Mouse (Mus musculus): ENCODE measurements around the gene Ccdc88b. TPM values are rescaled to one million over a fixed set of nuclear protein-coding genes. Genes with fewer than 3 reads are reported as not detected.

Gene Ccdc88b
- polyA plus RNA-seq, 1 experiment: 55.2 TPM

GRCm38 (mm10) chr19:6849506-6850068, 8.4 kb downstream of the Ccdc88b start:
- Histone ChIP-seq H3K4me1 (peaks cover 39% of the 10 kb centered on the region), H3K9me3 (no peaks in the 10 kb centered on the region), H3K4me3 (replicated peaks) (no peak overlapping the region), H3K27me3 (replicated peaks) (no peaks in the 10 kb centered on the region), H3K36me3 (replicated peaks; ENCODE audit: low read length) (peaks cover 100% of the 10 kb centered on the region)
- TF ChIP-seq FLI1 (IDR thresholded peaks at IDR 0.05; ENCODE audit: low read length) (no peak), GATA1 (IDR thresholded peaks at IDR 0.05; ENCODE audit: borderline replicate concordance, low read length) (no peak)

- no peaks in the 10 kb centered on the region for H3K27me3 ChIP-seq (replicated peaks)
- H3K4me1 ChIP-seq: peaks cover 23% of the 10 kb centered on the region
- no peaks in the 10 kb centered on the region for H3K9me3 ChIP-seq
- no peak overlapping the region for H3K4me3 ChIP-seq (replicated peaks)
- TF ChIP-seq GATA1 (IDR thresholded peaks at IDR 0.05; ENCODE audit: borderline replicate concordance, low read length): no peak
- TF ChIP-seq FLI1 (IDR thresholded peaks at IDR 0.05; ENCODE audit: low read length): no peak
- peaks cover 92% of the 10 kb centered on the region for H3K36me3 ChIP-seq (replicated peaks; ENCODE audit: low read length)
These were observed 10.0 kb downstream of the Ccdc88b start for GRCm38 (mm10) chr19:6847841-6848517.

- Histone ChIP-seq H3K4me3 (replicated peaks) (no peak overlapping the region), H3K36me3 (replicated peaks; ENCODE audit: low read length) (peaks cover 73% of the 10 kb centered on the region), H3K27me3 (replicated peaks) (no peaks in the 10 kb centered on the region), H3K9me3 (no peaks in the 10 kb centered on the region), H3K4me1 (peaks cover 16% of the 10 kb centered on the region)
- TF ChIP-seq GATA1 (IDR thresholded peaks at IDR 0.05; ENCODE audit: borderline replicate concordance, low read length) (no peak), FLI1 (IDR thresholded peaks at IDR 0.05; ENCODE audit: low read length) (no peak)
These were observed 12.0 kb downstream of the Ccdc88b start for GRCm38 (mm10) chr19:6846050-6846449.

GRCm38 (mm10) chr19:6842353-6842752, 15.7 kb downstream of the Ccdc88b start:
- H3K4me1 ChIP-seq: peaks cover 31% of the 10 kb centered on the region
- peaks cover 59% of the 10 kb centered on the region for H3K36me3 ChIP-seq (replicated peaks; ENCODE audit: low read length)
- H3K27me3 ChIP-seq (replicated peaks): no peaks in the 10 kb centered on the region
- no peak overlapping the region for H3K4me3 ChIP-seq (replicated peaks)
- TF ChIP-seq GATA1 (IDR thresholded peaks at IDR 0.05; ENCODE audit: borderline replicate concordance, low read length): no peak
- no peak for TF ChIP-seq FLI1 (IDR thresholded peaks at IDR 0.05; ENCODE audit: low read length)
- H3K9me3 ChIP-seq: no peaks in the 10 kb centered on the region

- H3K4me3 ChIP-seq (replicated peaks): peak overlapping the region; percentile 100
- H3K9me3 ChIP-seq: no peaks in the 10 kb centered on the region
- TF ChIP-seq FLI1 (IDR thresholded peaks at IDR 0.05; ENCODE audit: low read length) (no peak), GATA1 (IDR thresholded peaks at IDR 0.05; ENCODE audit: borderline replicate concordance, low read length) (no peak)
- H3K36me3 ChIP-seq (replicated peaks; ENCODE audit: low read length): peaks cover 59% of the 10 kb centered on the region
- H3K4me1 ChIP-seq: peaks cover 31% of the 10 kb centered on the region
- H3K27me3 ChIP-seq (replicated peaks): no peaks in the 10 kb centered on the region
These were observed 16.8 kb downstream of the Ccdc88b start for GRCm38 (mm10) chr19:6841292-6841597.

GRCm38 (mm10) chr19:6840475-6841291, 17.3 kb downstream of the Ccdc88b start, which contains the start of gene Rps6ka4:
Gene Rps6ka4, minus strand, starts transcription at chr19:6840636.
- TF ChIP-seq FLI1 (IDR thresholded peaks at IDR 0.05; ENCODE audit: low read length) (no peak), GATA1 (IDR thresholded peaks at IDR 0.05; ENCODE audit: borderline replicate concordance, low read length) (no peak)
- Histone ChIP-seq H3K4me3 (replicated peaks) (peak within 1 kb of the TSS; percentile 100), H3K36me3 (replicated peaks; ENCODE audit: low read length) (peaks cover 59% of the 10 kb centered on the region), H3K9me3 (no peaks in the 10 kb centered on the region), H3K27me3 (replicated peaks) (no peaks in the 10 kb centered on the region), H3K4me1 (peaks cover 31% of the 10 kb centered on the region)

- peaks cover 59% of the 10 kb centered on the region for H3K36me3 ChIP-seq (replicated peaks; ENCODE audit: low read length)
- no peak for TF ChIP-seq FLI1 (IDR thresholded peaks at IDR 0.05; ENCODE audit: low read length)
- no peak for TF ChIP-seq GATA1 (IDR thresholded peaks at IDR 0.05; ENCODE audit: borderline replicate concordance, low read length)
- peak overlapping the region; percentile 100 for H3K4me3 ChIP-seq (replicated peaks)
- peaks cover 31% of the 10 kb centered on the region for H3K4me1 ChIP-seq
- H3K9me3 ChIP-seq: no peaks in the 10 kb centered on the region
- H3K27me3 ChIP-seq (replicated peaks): no peaks in the 10 kb centered on the region
These were observed 18.2 kb downstream of the Ccdc88b start for GRCm38 (mm10) chr19:6839615-6840474.

GRCm38 (mm10) chr19:6832363-6832762, 25.6 kb downstream of the Ccdc88b start:
- Histone ChIP-seq H3K9me3 (peaks cover 7% of the 10 kb centered on the region; the same call in 1 of the 2 replicates), H3K4me1 (no peaks in the 10 kb centered on the region), H3K36me3 (replicated peaks; ENCODE audit: low read length) (peaks cover 99% of the 10 kb centered on the region), H3K27me3 (replicated peaks) (no peaks in the 10 kb centered on the region), H3K4me3 (replicated peaks) (no peak overlapping the region)
- TF ChIP-seq FLI1 (IDR thresholded peaks at IDR 0.05; ENCODE audit: low read length) (no peak), GATA1 (IDR thresholded peaks at IDR 0.05; ENCODE audit: borderline replicate concordance, low read length) (no peak)

- Histone ChIP-seq H3K27me3 (replicated peaks) (no peaks in the 10 kb centered on the region), H3K9me3 (peaks cover 7% of the 10 kb centered on the region; the same call in 1 of the 2 replicates), H3K36me3 (replicated peaks; ENCODE audit: low read length) (peaks cover 90% of the 10 kb centered on the region), H3K4me3 (replicated peaks) (no peak overlapping the region), H3K4me1 (peaks cover 8% of the 10 kb centered on the region)
- TF ChIP-seq GATA1 (IDR thresholded peaks at IDR 0.05; ENCODE audit: borderline replicate concordance, low read length): no peak
- TF ChIP-seq FLI1 (IDR thresholded peaks at IDR 0.05; ENCODE audit: low read length): no peak
These were observed 26.7 kb downstream of the Ccdc88b start for GRCm38 (mm10) chr19:6831331-6831730.
